Mouse (Mus musculus) CD8-positive naive resting alpha-beta T cell, adult 2 months (primary cell): ENCODE data around the gene Hoxb5.

Source experiments
- DNase-seq, 2 experiments: peaks; one replicate each; pipeline ENCODE4 v3.0.0; 2022; ENCODE audit warnings: low read depth in 2 of 2, low spot score in 2 of 2

The Hoxb5 gene

GRCm38 (mm10) chr11:96271541-96272011 lies 31.6 kb upstream of the Hoxb5 start:
- DNase-seq: no peak

GRCm38 (mm10) chr11:96272024-96272921 lies 30.9 kb upstream of the Hoxb5 start:
- no peak for DNase-seq

- DNase-seq: no peak
Observed at GRCm38 (mm10) chr11:96274428-96274827, 28.7 kb upstream of the Hoxb5 start.

- no peak for DNase-seq
Observed at GRCm38 (mm10) chr11:96275896-96276295, 27.2 kb upstream of the Hoxb5 start.

GRCm38 (mm10) chr11:96277151-96278044 lies 25.7 kb upstream of the Hoxb5 start:
- no peak for DNase-seq

GRCm38 (mm10) chr11:96278324-96278723 lies 24.8 kb upstream of the Hoxb5 start:
- no peak for DNase-seq

GRCm38 (mm10) chr11:96278773-96279172 lies 24.4 kb upstream of the Hoxb5 start:
- DNase-seq: peak; percentile 80 to 85

GRCm38 (mm10) chr11:96279421-96280233 lies 23.5 kb upstream of the Hoxb5 start:
- no peak for DNase-seq

GRCm38 (mm10) chr11:96280399-96281378 lies 22.4 kb upstream of the Hoxb5 start:
- no peak for DNase-seq

- no peak for DNase-seq
Observed at GRCm38 (mm10) chr11:96281396-96281795, 21.7 kb upstream of the Hoxb5 start.

GRCm38 (mm10) chr11:96281855-96282570 lies 21.1 kb upstream of the Hoxb5 start, which contains the start of gene Hoxb8:
Gene Hoxb8 (plus strand): TSS chr11:96281905.
- no peak for DNase-seq

- no peak for DNase-seq
Observed at GRCm38 (mm10) chr11:96282795-96283430, 20.2 kb upstream of the Hoxb5 start.

GRCm38 (mm10) chr11:96284041-96284749 lies 18.9 kb upstream of the Hoxb5 start:
- peak in 1 of 2 experiments; percentile 44 for DNase-seq

- DNase-seq: no peak
Observed at GRCm38 (mm10) chr11:96284774-96285734, 18.1 kb upstream of the Hoxb5 start.

GRCm38 (mm10) chr11:96285771-96286738 lies 17.1 kb upstream of the Hoxb5 start, which contains the start of gene Hoxb7:
Gene Hoxb7 (plus strand): TSS chr11:96286623.
- DNase-seq: no peak
